Mouse (Mus musculus): ENCODE results near the gene Map3k1. TPM values are rescaled to one million over a fixed set of nuclear protein-coding genes. Genes with fewer than 3 reads are reported as not detected.

Gene Map3k1
- total and polyA plus RNA-seq, 2 experiments from 2014 or later: 6.2 to 19.2 TPM

- Histone ChIP-seq H3K4me3 (ENCODE audit: low read depth, low read length) (no peak overlapping the region), H3K36me3 (ENCODE audit: insufficient read depth, low read length) (no peaks in the 10 kb centered on the region), H3K9ac (replicated peaks; ENCODE audit: low read length, poor library complexity, severe bottlenecking) (no peak overlapping the region), H3K27me3 (ENCODE audit: insufficient read depth, low read length) (no peaks in the 10 kb centered on the region), H3K9me3 (ENCODE audit: low read length) (no peaks in the 10 kb centered on the region), H3K4me2 (ENCODE audit: low read depth, low read length, poor library complexity, severe bottlenecking) (peak overlapping the region; percentile 12; the same call in 1 of the 2 replicates), H3K4me1 (ENCODE audit: insufficient read depth, low read length) (peaks cover 5% of the 10 kb centered on the region; the same call in 1 of the 2 replicates), H3K27ac (ENCODE audit: low read depth, low read length) (no peak overlapping the region)
- ATAC-seq (ENCODE audit: low FRiP score): no peak
- 79% methylated on average over 8 of the region's 8 CpGs for WGBS
- TF ChIP-seq CTCF (IDR thresholded peaks at IDR 0.05): no peak
- DNase-seq (ENCODE audit: low spot score): no peak
These were observed 4.6 kb downstream of the Map3k1 start for GRCm38 (mm10) chr13:111804189-111804588.

DNA sequence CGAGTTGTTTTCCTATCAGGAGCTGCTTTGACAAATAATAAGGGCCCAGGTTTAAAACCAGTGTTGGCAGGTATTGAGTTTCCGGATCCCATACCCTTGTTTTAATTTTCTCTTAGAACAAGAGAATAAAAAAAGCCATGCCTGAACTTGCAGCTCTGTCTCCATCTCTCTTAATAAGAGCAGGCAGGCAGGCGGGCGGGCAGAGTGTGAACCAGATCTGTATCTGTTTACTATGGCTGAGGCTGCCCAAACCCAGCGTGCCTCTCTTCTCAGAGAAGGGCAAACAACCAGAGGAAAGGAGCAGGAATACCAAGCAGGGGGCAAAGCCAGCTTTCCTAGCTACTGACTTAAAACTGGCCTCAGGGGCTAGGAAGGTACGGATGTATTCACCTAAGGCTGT is 5.3 kb downstream of the Map3k1 start:
- ATAC-seq (ENCODE audit: low FRiP score) (no peak), DNase-seq (ENCODE audit: low spot score) (no peak)
- H3K36me3 ChIP-seq (ENCODE audit: insufficient read depth, low read length): no peaks in the 10 kb centered on the region
- no peaks in the 10 kb centered on the region for H3K27me3 ChIP-seq (ENCODE audit: insufficient read depth, low read length)
- peaks cover 7% of the 10 kb centered on the region; the same call in 1 of the 2 replicates for H3K4me1 ChIP-seq (ENCODE audit: insufficient read depth, low read length)
- TF ChIP-seq CTCF (IDR thresholded peaks at IDR 0.05): no peak
- H3K4me3 ChIP-seq (ENCODE audit: low read depth, low read length): no peak overlapping the region
- H3K9me3 ChIP-seq (ENCODE audit: low read length): no peaks in the 10 kb centered on the region
- no peak overlapping the region for H3K9ac ChIP-seq (replicated peaks; ENCODE audit: low read length, poor library complexity, severe bottlenecking)
- peak overlapping the region; percentile 12; the same call in 1 of the 2 replicates for H3K4me2 ChIP-seq (ENCODE audit: low read depth, low read length, poor library complexity, severe bottlenecking)
- no peak overlapping the region for H3K27ac ChIP-seq (ENCODE audit: low read depth, low read length)
- 68% methylated on average over 6 of the region's 6 CpGs for WGBS

GRCm38 (mm10) chr13:111802900-111803299 is 5.9 kb downstream of the Map3k1 start:
- no peaks in the 10 kb centered on the region for H3K9me3 ChIP-seq (ENCODE audit: low read length)
- H3K4me3 ChIP-seq (ENCODE audit: low read depth, low read length): no peak overlapping the region
- no peaks in the 10 kb centered on the region for H3K36me3 ChIP-seq (ENCODE audit: insufficient read depth, low read length)
- no peak overlapping the region for H3K9ac ChIP-seq (replicated peaks; ENCODE audit: low read length, poor library complexity, severe bottlenecking)
- no peak for ATAC-seq (ENCODE audit: low FRiP score)
- H3K4me1 ChIP-seq (ENCODE audit: insufficient read depth, low read length): peaks cover 11% of the 10 kb centered on the region; the same call in 1 of the 2 replicates
- H3K4me2 ChIP-seq (ENCODE audit: low read depth, low read length, poor library complexity, severe bottlenecking): no peak overlapping the region
- WGBS: 88% methylated on average over 11 of the region's 11 CpGs
- no peaks in the 10 kb centered on the region for H3K27me3 ChIP-seq (ENCODE audit: insufficient read depth, low read length)
- no peak overlapping the region for H3K27ac ChIP-seq (ENCODE audit: low read depth, low read length)
- DNase-seq (ENCODE audit: low spot score): no peak
- TF ChIP-seq CTCF (IDR thresholded peaks at IDR 0.05): no peak

GRCm38 (mm10) chr13:111802271-111802665 is 6.5 kb downstream of the Map3k1 start:
- no peak for DNase-seq (ENCODE audit: low spot score)
- ATAC-seq (ENCODE audit: low FRiP score): no peak
- Histone ChIP-seq H3K4me3 (ENCODE audit: low read depth, low read length) (no peak overlapping the region), H3K9me3 (ENCODE audit: low read length) (no peaks in the 10 kb centered on the region), H3K27ac (ENCODE audit: low read depth, low read length) (no peak overlapping the region), H3K9ac (replicated peaks; ENCODE audit: low read length, poor library complexity, severe bottlenecking) (no peak overlapping the region), H3K4me1 (ENCODE audit: insufficient read depth, low read length) (peaks cover 14% of the 10 kb centered on the region; the same call in 1 of the 2 replicates), H3K27me3 (ENCODE audit: insufficient read depth, low read length) (no peaks in the 10 kb centered on the region), H3K4me2 (ENCODE audit: low read depth, low read length, poor library complexity, severe bottlenecking) (no peak overlapping the region), H3K36me3 (ENCODE audit: insufficient read depth, low read length) (no peaks in the 10 kb centered on the region)
- 70% methylated on average over 2 of the region's 2 CpGs for WGBS
- TF ChIP-seq CTCF (IDR thresholded peaks at IDR 0.05): no peak

- no peak overlapping the region for H3K4me3 ChIP-seq (ENCODE audit: low read depth, low read length)
- no peak overlapping the region for H3K27ac ChIP-seq (ENCODE audit: low read depth, low read length)
- H3K4me1 ChIP-seq (ENCODE audit: insufficient read depth, low read length): peaks cover 14% of the 10 kb centered on the region; the same call in 1 of the 2 replicates
- no peaks in the 10 kb centered on the region for H3K27me3 ChIP-seq (ENCODE audit: insufficient read depth, low read length)
- peak; percentile 34 for TF ChIP-seq CTCF (IDR thresholded peaks at IDR 0.05)
- no peak overlapping the region for H3K4me2 ChIP-seq (ENCODE audit: low read depth, low read length, poor library complexity, severe bottlenecking)
- H3K36me3 ChIP-seq (ENCODE audit: insufficient read depth, low read length): no peaks in the 10 kb centered on the region
- no peaks in the 10 kb centered on the region for H3K9me3 ChIP-seq (ENCODE audit: low read length)
- no peak overlapping the region for H3K9ac ChIP-seq (replicated peaks; ENCODE audit: low read length, poor library complexity, severe bottlenecking)
- DNase-seq (ENCODE audit: low spot score) (no peak), ATAC-seq (ENCODE audit: low FRiP score) (no peak)
- WGBS: 81% methylated on average over 10 of the region's 10 CpGs
These were observed 7.0 kb downstream of the Map3k1 start for GRCm38 (mm10) chr13:111801662-111802270.

- WGBS: 42% methylated on average over 4 of the region's 4 CpGs
- H3K36me3 ChIP-seq (ENCODE audit: insufficient read depth, low read length): no peaks in the 10 kb centered on the region
- H3K4me2 ChIP-seq (ENCODE audit: low read depth, low read length, poor library complexity, severe bottlenecking): no peak overlapping the region
- DNase-seq (ENCODE audit: low spot score) (no peak), ATAC-seq (ENCODE audit: low FRiP score) (no peak)
- H3K27ac ChIP-seq (ENCODE audit: low read depth, low read length): no peak overlapping the region
- peaks cover 15% of the 10 kb centered on the region; the same call in 1 of the 2 replicates for H3K4me1 ChIP-seq (ENCODE audit: insufficient read depth, low read length)
- no peaks in the 10 kb centered on the region for H3K9me3 ChIP-seq (ENCODE audit: low read length)
- no peaks in the 10 kb centered on the region for H3K27me3 ChIP-seq (ENCODE audit: insufficient read depth, low read length)
- H3K4me3 ChIP-seq (ENCODE audit: low read depth, low read length): no peak overlapping the region
- H3K9ac ChIP-seq (replicated peaks; ENCODE audit: low read length, poor library complexity, severe bottlenecking): no peak overlapping the region
- TF ChIP-seq CTCF (IDR thresholded peaks at IDR 0.05): no peak
These were observed 7.9 kb downstream of the Map3k1 start for GRCm38 (mm10) chr13:111800866-111801265.
